Mouse (Mus musculus): ENCODE results near the gene Csf3.
A peak's percentile ranks its signal among the peaks of the same experiment; 100 is the strongest.
"Not testable (repeated sequence)": the region's sequence is repeated elsewhere in the genome, so short reads cannot be mapped to it uniquely, and the experiment has no call there.

Csf3 gene

DNA sequence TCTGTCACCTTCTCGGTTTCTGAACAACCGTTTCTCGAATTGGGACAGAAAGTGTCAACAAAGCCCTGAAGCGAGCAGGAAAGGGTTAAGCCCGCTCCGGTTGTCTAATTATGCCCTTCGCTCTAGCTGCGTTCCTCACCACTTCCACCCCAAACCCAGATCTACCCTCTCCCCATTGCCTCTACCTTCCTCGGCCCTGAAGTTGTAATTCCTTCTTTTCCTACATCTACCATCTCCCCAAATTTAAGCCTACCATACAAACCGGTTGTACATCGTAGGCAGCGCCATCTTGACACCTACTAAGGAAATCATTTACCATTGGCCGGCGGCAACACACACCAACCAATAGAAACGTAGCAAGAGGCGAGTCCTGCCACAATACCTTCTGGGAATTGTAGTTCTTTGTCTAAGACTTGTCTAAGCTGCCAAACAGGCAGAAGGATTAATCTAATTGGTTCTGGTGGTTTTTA, 28.1 kb downstream of the Csf3 start, which contains the start of gene Med24:
Gene Med24, minus strand, starts transcription at position 317 of the 470 bp plus-strand sequence.
- DNase-seq (ENCODE audit: low read depth, low spot score) = peak; percentile 80

DNA sequence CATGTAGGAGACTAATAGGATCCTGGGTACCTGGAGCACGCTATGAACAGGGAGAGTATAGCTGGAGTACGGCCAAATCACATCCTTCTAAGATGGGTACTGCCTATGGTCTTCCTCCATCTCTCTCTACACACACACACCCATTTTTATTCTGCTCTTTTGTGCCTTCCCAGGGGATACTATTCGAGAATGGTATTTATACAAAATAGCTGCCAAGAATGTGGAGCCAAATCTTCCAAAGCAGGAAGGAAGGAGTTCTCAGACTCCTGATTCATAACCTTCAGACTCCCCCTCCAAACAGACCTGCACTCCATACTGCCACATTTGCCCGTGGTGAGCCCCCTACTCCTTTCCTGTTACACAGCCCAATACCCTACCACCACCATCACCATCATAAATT, 29.7 kb downstream of the Csf3 start:
- DNase-seq (ENCODE audit: low read depth, low spot score) = no peak

DNA sequence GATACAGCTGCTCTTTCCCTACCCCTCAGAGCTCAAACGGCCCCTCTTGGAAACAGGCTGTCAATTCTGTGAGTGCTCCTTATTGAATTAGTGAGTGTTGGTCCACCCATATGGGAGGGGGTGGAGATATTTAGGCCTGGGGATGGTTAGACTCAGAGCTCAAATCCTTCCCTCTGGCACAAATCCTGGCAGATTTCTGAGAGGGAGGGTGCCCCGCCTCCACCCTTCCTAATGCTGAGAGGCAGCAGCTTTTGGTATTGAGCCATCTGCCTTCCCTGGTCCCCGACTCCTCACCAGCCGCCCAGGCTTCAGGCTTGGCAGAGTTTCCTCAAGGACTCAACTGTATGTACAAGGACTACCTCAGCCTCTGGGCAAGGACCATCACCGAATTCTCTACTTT, 30.1 kb downstream of the Csf3 start:
- no peak for DNase-seq (ENCODE audit: low read depth, low spot score)

DNA sequence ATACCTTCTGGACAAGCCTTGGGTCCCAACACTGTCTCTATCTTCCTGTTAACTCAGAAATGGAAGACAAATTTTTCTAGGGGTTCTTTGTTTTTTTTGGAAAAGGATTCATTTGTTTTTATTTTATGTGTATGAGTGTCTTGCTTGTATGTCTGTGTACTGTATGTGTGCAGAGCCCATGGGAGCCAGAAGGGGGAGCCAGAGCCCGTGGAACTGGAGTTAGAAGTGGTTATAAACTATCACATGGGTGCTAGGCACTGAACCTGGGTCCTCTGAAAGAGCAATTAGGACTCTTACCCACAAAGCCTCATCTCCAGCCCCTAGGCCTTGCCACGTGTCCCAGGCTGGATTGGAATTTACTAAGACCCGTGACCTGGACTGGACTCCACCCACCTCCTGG, 33.0 kb downstream of the Csf3 start:
- DNase-seq (ENCODE audit: low read depth, low spot score) = no peak

DNA sequence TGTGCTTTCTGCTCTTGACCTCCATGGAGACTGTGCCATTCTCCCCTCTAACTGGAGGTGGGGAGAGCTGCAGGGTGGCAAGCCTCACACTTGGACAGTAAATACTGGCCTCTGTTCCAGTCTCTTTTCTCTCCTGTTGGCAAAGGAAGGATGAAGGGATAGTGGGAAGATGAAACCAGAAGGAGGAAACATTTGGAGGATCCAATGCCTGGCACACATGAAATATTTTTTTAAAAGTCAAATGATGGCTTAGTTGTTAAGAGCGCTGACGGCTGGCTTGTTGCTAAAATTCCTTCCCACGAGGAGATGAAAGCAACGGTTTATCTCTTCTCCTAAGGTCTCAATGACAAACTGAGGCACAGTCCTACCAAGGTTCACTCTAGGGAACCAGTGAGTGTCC, 34.0 kb downstream of the Csf3 start:
- DNase-seq (ENCODE audit: low read depth, low spot score) = no peak

DNA sequence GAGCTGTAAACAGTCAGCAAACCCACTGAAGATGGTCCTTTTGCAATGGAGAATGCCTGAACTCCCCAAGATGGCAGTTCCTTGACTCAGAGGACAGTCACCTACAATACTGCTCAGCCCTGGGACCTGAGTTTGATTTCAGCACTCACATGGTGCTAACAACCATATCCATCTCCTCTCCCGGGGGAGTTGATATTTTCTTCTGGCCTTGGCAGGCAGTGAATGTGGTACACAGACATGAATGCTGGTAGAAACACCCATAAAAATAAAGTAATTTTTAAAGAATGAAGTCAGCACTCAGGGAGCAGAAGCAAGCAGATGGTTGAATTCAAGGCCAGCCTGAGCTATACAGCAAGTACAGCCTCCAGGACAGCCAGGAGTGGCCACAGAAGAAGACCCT, 35.1 kb downstream of the Csf3 start:
- no peak for DNase-seq (ENCODE audit: low read depth, low spot score)

DNA sequence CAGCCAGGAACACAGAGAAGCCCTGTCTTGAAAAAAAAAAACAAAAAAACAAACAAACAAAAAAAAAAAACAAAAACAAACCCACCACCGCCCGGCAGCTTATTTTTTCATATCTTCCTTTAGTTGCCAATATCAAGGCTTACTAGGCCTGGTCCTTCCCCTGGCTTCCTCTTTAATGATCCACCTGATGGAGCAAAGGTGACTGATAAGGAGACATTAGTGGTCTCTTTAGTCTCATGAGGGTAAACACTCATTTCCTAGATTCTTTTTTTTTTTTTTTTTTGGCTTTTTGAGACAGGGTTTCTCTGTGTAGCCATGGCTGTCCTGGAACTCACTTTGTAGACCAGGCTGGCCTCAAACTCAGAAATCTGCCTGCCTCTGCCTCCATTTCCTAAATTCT, 36.2 kb downstream of the Csf3 start:
- not testable (repeated sequence) for DNase-seq (ENCODE audit: low read depth, low spot score)

DNA sequence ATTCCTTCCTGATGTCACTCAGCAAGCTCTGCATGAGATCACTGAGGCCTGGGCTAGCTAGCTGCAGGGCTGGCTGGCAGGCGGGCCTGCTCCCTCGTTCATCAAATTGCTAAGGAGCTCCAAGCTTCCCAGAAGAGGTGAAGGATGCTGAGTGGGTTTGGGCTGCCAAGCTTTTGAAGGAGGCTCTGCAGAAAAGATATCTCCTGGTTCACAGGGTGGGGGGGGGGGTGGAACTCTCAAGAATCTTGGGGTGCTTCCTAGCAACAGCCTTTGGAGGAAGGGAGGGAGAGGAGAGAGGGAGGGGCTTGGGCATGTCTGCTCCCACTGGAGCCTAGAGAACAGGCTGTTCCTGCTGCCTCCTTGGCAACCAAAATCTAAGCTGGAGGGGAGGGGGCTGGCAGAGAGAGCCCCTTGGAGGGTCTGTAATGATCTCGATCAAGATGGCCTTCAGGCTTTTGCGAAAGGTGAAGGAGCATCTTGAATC, 37.4 kb downstream of the Csf3 start:
- DNase-seq (ENCODE audit: low read depth, low spot score) = no peak

DNA sequence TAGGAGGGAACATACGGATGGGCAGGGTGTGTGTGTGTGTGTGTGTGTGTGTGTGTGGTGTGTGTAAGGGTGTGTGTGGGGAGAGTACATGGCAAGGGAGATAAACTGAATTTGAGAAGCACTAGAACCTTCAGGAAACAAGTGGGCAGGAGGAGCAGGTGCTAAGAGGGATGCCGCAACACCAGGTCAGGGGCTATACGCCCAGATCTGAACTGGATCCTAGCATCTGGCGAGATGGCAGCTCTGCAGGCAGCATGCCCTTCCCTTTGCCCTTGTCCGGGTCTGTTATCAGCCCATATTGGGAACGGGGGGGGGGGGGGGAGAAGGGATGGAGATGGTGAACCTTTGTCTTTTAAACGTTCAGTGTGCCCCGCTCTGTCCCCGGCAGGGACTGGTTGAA, 37.9 kb downstream of the Csf3 start:
- DNase-seq (ENCODE audit: low read depth, low spot score) = no peak

DNA sequence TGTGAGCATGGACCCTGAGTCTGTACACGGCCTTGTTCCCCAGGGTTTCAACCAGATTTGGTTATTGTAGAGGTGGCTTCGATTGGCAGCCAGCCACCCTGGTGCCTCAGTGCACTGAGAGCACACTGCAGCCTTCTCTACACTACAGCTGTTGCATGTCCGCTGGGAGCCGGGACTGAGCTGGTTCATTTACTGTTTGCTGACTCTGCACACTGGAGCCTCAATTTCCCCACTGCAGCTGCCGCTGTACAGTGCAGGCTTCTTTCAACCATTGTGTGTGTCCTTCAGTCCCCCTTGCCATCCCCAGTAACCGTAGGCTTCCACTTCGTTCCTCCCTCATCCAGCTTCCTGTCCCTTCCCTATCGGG, 38.9 kb downstream of the Csf3 start:
- no peak for DNase-seq (ENCODE audit: low read depth, low spot score)

DNA sequence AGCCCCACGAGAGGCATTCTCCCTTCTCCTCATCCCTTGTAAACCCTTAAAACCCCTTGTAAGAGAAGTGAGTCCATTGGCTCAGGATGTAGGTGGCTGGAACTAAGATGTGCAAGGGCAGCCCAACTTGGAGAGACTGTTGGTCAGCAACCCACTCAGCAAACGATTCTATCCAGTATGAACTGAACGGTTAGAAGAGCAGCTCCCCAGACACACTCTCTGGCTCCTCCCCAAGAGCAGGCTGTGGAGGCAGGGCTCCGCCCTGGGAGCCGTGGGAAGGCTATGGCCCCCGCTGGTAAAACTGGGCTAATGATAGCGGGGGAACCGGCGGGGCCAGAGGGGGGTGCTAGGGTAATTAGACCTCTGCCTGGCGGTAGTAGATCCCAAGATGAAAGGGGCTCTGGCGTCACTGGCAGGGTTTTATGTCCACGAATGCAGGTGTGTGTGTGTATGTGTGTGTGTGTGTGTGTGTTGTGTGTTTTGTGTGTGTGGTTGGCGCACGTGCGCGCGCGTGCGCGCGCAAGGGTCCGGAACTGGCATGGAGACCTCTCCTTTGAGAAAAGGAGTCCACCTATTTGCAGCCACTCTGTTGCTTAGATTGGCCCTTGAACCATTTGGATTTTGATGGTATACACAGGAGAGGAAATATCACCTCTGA, 39.5 kb downstream of the Csf3 start, which contains the start of gene Thra:
Gene Thra, plus strand, starts transcription at position 246 of the 658 bp plus-strand sequence.
- DNase-seq (ENCODE audit: low read depth, low spot score) = no peak

DNA sequence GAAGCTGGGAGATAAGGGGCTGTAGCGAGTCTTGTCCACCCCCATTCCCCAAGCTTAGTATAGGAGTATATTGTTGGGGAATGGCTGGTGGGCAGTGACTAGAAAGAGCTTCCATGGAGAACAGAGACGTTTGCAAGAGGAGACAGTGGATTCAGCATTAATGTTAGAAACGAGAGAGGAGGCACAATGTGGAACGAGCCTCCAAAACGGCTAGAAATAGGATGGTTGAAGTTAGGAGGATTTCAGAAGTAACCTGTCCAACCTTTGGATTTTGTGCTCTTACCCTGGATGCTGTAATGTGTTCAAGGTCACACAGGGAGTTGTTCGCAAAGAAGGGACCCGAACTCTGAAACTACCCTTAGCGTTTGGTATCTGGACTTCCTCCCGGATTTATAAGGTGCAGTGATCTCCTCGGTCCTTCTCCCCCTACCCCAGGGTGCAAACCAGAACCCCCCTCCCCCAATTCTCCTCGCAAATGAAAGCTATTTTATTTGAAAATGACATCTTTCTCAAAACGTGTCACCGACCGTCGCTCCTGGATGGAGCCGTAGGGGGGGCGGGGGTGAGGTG, 40.1 kb downstream of the Csf3 start:
- no peak for DNase-seq (ENCODE audit: low read depth, low spot score)

DNA sequence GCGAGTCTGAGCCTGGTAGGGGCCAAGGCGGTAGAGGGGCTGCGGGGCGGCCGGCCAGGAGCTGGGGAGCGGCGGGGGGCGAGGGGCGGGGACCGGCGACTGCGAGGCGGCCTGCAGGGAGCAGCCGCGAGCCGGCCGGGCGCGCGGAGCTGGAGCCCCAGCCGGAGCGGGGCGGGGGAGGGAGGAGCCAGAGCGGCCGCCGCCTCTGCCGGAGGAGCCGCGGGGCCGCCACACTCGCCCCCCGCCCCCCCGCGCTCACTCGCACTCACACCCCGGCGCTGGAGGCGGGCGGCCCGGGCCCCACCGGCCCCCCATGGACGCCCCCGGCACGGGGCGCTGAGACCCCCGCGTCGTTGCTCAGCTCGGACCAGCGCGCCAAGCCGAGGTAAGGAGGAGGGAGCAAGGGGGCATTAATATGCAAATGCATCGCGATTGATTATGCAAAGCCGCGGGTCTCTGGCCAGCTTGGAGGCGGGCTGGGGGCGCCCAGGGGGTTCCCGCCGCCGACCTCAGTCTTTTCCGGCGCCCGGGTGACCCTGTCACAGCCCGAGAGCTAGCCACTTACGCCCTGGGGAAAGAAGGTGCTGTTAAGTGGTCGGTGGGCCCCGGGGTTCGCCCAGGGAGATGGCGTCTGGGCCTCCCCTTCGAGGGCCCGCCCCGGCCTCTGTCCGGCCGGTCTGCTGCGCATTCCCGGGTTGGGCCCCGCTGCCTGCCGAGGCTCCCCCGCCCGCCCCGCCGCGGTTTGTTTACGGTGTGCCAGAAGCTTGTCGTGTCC, 40.7 kb downstream of the Csf3 start:
- DNase-seq (ENCODE audit: low read depth, low spot score) = no peak

DNA sequence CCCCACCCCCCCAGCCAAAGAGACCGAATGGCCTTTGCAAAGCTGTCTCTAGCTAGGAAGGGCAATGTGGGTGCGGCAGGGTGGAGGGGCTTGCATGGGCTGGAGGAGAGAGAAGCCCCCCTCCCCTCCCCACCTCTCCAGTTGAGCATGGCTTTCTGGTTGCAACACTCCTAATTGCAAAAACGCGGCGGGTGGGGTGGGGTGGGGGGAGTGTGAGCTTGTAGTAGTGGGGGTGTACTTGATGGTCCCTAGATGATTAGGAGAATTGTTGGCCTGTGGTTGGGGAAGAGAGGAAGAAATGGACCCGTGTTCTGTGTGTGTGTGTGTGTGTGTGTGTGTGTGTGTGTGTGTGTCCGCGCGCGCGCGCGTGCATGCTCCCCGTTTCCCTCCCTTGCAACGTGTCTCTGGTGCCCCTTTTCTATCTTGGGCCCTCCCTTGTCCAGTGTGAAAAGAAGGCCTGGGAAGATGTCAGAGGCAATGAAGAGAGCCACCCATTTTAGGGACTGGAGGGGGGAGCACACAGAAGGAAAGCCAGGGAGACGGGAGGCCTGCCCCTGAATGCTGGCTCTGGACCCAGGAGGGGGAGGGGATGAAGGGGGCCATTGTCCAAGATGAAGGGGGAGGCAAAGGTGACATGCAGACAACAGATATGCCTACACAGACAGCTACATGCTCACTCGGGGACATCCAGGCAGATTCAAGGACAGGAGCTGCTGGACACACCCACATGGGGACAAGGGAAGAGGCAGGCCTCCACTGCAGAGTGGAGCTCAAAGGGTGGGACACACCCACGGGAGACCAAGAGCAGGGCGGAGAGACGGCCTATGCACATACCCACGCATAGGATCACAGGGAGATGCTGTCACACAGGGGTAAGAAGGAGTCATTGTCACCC, 41.6 kb downstream of the Csf3 start:
- DNase-seq (ENCODE audit: low read depth, low spot score) = no peak

DNA sequence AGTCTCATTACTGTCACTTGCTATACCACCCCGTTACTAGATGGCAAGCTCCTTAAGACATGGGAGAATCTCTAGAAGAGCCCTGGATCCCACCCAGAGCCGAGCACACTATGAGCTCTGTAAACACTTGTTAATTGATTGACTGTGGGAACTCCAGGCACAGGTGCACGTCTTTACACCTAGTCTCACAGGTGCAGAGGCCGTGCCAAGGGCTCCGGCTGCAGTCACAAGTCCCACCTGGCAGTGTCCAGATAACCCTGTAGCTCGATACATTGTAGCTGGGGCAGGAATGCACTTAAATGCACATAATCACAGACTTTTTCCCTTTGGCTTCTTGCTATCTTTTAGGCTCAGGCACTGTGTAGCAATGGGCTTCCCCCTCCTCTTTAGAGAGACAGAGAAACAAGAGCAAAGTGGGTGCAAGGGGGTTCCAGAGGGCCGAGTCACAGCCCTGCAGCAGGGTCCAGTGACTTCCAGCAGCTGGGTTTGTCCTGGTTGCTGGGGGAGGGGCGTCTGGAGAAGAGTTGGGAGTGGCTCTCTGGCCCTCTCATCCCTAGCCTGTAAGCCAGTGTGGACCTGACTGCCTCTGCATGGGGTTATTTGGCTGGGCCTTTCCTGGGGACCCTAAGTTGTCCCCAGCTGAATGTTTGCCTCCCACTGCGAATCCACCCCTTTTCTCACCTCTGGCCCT, 42.7 kb downstream of the Csf3 start:
- no peak for DNase-seq (ENCODE audit: low read depth, low spot score)

DNA sequence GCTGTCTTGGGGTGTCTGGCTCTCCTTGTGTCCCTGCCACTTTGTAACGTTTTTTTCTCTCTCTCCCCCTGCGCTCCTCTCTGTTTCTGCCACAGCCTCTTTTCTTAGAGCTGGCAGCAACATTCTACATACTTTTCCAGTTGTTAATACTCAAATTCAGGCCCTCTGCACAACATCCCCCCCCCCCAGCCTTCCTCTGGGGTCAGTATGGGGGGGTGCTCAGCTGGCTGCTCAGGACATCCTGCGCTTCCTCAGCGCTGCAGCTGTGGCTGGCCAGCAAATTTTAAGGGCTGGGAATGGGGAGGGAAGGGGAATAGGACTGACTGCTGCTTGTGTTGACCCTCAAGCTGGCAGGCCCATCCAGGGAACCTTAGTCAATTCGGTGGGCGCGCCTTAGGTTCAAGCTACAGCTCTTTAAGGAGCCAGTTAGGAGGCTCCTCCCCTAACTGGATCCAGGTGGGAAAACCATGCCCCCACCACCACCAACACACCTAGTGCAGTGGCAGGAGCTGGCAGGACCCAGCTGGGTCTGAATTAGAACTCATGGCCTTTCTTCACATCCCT, 43.5 kb downstream of the Csf3 start:
- DNase-seq (ENCODE audit: low read depth, low spot score) = no peak

DNA sequence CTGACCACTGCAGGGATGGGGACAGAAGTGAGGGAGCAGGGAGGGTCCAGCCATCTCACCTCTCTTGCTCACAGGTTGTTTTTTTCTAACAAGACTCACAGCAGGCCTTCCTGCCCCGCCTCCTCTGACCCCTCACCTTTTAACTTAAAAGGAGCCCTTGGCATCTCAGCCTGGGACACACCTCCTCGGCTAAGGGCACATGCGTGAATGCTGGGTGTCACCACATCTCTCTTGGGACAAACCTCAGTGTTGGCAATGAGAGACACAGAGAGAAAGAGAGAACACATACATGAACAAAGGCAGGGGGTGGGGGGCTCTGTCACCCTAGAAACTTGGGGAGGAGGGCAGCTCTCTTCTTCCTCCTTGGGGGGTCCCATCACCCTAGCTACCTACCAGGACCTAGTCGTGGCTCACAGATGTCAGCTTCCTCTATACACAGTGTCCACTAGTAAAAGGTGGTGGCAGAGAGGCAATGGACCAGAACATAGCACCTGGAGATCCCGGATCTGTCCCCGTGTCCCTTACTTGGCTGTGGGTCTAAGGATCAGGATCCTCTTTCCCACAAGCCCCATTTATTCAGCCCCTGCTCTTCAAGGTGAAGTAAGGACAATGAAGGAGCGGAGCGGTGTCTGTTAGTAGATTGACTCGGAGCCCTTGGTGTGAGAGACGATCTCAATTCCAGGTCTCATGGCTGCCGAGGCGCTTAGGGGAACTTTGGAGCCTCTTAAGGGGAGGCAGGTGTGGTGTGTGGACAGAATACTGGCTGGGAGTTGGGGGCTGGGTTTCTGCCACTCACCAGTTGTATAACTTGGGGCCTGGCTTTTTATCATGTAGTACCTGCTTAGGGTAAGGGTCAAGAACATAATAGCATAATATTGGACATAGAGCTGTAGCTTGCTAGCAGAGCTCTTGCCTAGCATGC, 45.1 kb downstream of the Csf3 start:
- no peak for DNase-seq (ENCODE audit: low read depth, low spot score)

DNA sequence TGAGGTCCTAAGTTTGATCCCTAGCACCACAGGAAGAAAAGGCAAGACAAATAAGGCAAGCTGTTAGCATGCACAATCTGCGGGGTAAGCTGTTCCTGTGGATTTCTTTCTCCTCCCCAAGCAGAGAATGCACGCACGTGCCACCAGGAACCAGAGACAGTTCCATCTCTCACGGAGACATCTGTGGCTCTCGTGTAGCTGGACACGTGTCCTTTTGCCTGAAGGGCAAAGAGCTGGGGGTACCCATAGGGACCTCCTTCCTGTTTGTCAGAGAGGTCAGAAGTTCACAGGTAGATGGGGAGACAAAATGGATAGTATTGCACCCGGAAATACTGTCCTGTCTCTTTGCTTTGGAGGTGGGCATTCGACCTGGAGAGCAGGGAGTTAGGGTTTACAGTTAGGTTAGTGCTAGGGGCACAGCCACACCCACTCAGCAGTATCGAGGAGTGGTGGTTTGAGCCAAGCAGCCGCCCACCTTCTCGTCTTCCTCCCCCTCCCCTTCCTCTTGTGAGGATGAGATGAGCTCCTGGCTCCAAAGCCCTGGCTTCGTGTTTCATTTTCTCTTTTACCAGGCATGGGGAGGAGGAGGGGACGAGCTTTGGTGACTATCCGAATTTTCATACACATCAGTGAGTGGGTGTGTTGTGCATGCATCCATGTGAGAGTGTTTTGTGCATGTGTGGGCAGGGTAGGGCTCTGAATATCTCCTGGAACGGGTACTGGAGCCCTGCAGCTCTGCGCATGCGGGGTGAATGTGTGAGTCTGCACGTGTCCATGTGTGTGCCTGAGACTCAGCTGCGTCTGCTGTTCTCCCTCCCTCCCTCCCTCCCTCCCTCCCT, 46.0 kb downstream of the Csf3 start:
- no peak for DNase-seq (ENCODE audit: low read depth, low spot score)
